Mouse (Mus musculus): Measurements from ENCODE around the gene Tspan15.

Gene Tspan15

DNA sequence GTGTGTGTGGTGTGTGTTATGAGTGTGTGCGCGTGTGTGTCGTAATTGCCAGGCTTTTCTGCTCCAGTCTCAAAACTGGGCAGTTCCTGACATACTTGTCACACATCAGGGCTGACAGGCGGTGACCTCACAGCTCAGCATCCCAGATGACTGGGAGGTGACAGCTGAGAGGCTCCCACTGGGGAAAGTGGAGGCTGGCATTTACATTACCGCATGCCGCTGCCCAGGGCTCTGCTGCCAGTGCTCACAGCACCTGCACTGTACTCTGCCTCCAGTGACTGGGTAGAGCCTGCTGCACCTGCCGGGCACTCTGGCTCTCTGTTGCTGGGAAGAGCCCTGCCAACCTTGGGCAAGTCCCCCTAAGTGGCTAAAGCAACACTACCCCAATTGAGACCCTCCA is 40.2 kb downstream of the Tspan15 start:
- no peak for DNase-seq (ENCODE audit: low spot score in 2 of 2)

DNA sequence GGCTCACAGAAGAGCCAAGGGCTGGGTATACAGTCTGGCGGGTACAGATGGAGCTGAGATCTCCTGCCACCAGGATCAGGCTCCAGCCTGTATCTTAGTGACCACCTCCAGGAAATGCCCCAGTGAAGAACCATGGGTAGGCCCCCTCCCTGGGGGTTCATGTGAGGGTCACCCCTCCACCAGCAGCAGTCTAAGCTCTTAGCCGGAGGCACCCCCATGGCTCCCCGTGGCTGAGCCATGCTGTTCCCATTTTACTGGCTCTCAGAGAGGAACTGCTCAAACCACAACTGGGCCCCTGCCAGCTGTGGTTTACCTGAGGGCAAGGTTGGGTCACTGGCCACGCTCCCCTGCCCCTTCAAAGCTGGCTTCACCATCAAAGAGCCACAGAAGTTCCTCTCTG is 41.1 kb downstream of the Tspan15 start:
- peak; percentile 80 to 81 for DNase-seq (ENCODE audit: low spot score in 2 of 2)

DNA sequence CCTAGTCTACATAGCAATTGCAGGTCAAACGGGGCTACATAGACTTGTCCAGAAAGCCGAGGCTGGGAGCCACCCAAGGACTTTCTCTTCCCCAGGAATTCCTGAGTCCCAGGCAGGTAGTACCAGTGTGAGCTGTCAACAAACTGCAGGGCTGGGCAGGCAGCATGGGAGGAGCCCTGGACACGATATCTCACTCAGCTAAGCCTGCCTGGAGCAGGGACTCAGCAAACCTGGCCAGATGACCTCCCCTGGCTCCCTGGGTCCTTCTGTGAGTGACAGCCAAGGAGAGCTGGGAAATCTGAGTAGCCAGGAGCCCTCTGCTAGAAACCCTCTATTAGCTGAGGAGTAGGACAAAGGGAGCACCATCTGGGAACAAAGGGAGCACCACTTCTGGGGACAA is 41.7 kb downstream of the Tspan15 start:
- DNase-seq (ENCODE audit: low spot score in 2 of 2): no peak

DNA sequence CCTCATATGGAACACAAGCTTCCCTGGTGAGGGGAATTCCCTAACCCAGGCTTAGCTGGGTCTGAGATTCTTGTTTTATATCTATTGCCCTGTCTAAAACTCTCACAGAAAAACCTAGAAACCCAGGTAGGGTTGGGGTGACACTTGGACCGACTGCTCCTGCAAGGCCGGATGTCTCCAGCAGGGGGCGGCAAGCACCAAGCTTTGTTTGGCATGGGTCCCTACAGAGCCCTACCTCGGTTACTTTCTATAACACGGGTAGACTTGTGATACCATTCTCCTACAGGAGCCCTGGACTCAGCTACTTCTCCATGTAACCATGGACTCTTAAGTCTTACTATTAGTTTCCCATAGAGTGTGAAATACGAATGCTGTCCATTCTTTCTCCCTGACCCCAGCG is 44.2 kb downstream of the Tspan15 start:
- peak; percentile 63 to 76 for DNase-seq (ENCODE audit: low spot score in 2 of 2)

DNA sequence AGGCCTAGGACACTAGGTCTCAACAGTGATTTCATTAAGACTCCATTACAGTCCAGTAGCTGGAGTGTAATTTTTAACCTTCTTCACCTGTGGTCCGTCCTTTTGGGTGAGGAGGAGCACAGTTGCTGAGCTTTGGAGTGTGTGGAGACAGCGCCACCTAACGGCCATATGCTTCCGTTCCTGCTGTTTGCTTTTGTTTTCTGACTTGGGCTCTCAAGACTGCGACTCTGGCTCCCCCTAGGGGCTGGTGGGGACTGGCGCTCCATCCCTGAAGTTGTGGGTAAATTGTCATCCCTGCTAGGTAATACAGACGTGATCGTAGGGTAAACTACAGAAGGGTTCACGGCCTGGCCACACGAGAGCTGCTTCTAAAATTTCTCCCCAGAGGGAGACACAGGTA is 48.0 kb downstream of the Tspan15 start:
- DNase-seq (ENCODE audit: low spot score in 2 of 2): peak; percentile 84 to 88

DNA sequence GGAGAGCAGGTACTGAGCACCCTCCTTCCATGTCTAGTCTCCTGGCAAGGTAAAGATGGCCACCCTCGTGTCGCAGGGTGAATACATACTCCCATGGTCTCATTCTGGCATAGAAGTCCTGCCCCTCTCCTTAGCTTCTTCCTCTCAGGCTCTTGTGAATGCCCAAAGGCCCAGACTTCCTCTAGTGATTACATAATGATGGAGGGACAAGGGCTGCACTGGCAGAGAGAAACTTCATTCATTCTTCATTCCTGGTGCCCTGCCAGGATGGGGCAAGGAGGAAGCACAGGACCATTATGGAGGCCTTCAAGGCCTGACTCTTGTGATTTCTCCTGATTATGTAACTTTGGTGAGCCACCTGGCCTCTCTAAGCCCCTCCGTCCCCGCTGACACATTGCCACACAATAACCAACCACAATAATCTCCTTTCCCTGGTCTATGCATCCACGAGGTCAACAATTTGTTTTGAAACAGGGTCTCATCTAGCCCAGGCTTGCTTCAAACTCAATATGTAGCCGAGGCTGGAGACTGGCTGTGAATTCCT is 48.5 kb downstream of the Tspan15 start:
- DNase-seq (ENCODE audit: low spot score in 2 of 2): no peak

DNA sequence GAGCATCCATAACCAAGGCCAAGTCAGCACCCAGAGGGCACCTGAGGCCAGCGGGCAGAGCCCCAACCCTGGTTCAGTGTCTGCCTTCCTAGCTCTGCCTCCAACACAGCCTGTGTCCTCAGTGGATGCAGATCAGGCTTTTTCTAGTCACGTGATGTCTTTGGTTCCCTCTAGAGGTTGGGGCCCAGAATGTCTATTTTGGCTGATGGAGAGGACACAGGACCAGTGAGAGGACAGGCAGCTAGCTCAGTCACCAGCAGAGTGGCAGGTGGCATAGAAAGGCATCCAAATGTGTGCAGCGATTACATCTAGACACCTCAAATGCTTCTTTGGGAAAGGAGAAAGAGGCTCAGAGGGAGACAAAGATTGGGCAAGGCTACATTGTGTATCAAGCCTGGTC is 49.4 kb downstream of the Tspan15 start:
- DNase-seq (ENCODE audit: low spot score in 2 of 2): no peak

DNA sequence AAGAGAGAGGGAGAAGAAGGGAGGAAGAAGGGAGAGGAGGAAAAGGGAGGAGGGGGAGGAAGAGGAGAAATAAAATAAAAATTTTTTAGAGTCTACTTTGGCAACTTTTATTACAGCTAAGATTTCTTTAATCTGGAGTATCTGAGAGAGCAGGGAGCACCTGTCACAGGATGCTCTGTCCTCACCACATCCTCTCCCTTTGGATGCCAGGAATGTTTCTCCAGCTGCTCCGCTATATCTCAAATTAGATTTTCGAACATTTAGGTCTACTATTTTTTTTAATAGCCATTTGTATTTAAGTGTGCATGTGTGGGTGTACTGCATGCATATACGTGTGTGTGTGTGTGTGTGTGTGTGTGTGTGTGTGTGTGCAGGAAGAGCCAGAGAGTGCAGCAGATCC is 51.1 kb downstream of the Tspan15 start:
- DNase-seq (ENCODE audit: low spot score in 2 of 2): no peak

DNA sequence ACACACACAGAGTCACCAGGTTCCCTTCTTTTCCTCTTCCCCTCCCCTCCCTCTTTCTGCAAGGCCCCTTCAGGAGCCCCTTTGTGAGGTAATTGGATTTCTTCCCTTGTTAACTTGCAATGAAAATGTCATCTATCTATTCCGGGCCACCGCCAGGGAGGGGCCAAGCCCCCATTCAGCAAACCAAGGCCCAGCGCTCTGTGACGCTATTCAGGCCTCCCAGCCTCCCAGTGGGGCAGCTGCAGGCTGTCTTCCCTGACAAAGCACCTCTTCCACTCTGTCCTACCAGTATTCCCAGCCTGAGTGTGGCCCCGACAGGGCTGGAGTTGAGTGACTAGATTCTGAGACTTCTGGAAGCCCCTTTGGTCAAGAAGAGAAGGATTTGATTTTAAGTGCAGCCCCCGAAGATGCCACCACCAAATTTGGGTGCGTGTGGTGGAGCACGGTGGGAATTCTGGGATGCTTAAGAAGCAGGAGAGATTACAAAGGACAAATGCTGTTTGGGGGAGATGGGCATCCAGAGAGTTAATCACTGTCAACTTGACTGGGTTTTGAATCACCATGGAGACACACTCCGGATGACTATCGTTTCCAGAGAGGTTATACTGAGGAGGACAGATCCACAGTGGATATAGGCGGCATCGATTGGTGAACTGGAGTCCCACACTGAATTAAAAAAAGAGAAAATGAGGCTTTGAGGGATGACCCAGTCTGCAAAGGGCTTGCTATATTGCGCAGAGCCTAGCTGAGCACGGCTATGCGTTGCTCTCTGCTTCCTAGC is 56.3 kb downstream of the Tspan15 start:
- no peak for DNase-seq (ENCODE audit: low spot score in 2 of 2)

DNA sequence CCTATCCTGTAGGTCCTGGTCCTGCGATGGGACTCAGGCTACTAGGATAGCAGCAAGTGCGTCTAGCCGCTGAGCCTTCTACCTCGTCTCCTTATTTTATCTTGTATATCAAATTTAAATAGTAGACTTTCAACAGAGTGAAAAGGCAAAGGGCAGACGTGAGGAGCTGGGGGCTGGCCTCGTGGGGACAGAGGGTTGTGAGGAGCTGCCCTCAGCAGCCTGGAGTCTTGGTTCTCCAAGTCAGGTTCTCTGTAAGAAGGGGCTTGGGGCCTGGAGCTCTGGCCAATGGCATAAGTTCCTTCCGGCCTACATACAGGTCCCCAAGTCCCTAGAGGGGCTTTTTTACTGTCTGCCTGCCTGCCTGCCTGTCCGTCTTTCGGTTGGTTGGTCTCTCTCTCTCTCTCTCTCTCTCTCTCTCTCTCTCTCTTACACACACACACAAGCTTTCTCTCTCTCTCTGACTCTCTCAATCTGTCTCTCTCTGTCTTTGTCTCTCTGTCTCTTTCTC is 57.1 kb downstream of the Tspan15 start:
- DNase-seq (ENCODE audit: low spot score in 2 of 2): no peak

DNA sequence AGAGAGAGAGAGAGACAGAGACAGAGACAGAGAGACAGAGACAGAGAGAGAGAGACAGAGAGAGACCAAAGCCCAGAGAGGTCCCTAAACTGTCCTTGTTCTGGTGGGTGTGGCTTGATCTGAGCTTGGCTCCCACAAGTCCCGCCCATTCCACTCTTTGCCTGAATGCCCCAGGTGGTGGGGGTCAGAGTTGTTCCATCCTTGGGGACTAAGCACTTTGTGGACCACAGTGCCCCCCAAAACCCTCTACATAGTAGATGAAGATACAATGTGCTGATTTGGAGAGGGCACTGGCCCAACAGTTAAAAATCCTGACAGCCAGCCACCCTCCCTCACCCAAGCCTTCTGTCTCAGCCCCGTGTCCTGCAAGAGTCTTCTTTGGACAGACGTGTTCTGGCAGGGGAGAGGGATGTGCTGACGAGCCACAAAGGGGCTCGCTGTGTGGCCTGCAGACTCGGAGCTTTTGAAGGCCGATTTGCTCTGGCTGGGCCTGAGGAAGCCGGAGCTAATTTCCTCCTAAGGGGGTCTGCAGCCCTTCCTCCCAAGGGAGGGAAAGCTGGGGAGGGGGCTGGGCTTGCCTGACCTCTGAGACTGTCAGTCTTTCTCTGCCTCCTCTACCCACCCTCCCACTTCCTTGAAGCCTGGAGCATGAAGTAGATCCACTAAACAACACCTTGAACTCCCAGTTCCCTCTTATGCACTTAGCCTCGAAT is 58.1 kb downstream of the Tspan15 start:
- DNase-seq (ENCODE audit: low spot score in 2 of 2): no peak

DNA sequence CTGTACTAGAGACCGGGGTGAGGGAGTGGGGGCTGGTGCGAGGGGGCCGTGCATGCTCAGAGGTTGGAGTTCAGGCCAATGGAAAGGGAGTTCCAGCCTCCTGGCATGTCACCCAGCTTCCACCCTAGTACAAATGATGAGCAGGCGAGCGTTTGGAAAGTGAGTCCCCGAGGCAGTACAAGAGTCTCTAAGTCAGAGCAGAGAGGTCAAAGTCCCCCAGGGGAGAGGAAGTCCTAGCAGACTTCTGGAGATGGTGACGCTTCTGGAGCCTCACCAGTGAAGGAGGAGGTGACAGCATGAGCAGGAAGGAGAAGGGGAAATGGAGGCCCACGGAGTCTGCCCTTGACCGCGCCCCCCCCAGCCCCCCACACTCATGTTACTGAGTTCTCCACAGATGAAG is 68.6 kb downstream of the Tspan15 start:
- peak; percentile 29 to 31 for DNase-seq (ENCODE audit: low spot score in 2 of 2)

DNA sequence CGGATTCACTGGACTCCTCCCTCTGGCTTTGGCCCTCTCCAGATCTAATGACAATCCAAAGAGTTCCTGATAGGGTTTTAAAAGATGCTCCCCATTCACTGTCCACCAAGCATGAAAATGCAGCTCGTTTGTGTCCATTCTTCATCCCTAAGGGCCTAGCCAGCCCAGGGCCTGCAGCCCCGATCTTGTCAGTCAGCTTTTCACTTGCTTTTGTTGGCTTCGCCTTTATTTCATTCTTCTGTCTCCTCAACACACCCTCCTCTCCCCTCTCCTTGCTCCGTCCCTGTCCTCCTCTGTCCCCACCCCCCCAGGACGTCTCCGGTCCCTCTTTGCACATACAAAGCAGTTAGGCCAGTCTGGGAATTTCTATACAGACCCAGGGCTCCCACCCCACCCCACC is 81.1 kb downstream of the Tspan15 start:
- DNase-seq (ENCODE audit: low spot score in 2 of 2): no peak

DNA sequence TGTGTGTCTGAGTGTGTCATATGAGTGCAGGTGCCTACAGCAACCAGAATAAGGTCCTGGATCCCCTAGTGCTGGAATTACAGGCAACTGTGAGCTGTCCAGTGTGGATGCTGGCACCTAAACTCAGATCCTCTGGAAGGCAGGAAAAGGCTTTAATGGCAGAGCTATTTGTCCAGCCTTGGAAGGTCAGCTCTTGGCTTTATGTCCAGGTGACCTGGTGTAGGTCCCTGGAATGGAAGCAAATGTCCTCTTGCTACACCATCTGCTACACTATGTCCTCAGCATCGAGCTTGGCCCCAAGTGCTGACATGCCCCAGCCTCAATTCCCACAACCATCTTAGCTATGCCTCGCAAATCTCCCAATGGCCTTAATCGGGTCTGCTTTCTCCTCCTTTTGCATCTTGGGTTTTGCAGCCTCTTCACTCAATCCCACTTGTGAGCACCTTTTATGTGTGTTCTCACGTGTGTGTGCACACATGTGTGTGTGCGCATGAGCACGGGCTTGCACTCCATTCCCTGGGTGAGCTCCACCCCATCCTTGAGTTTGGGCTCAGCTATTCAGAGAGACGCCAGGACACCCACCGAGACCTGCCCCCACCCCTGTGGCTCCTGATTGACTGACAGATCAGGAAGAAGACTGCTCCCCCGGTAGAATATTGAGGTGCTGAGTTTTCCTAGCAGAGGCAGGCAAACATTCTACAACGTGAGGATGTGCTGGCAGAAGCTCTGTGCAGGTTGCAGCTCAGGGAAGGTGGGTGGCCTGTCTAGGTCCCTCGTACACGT is 83.4 kb downstream of the Tspan15 start:
- DNase-seq (ENCODE audit: low spot score in 2 of 2): no peak

DNA sequence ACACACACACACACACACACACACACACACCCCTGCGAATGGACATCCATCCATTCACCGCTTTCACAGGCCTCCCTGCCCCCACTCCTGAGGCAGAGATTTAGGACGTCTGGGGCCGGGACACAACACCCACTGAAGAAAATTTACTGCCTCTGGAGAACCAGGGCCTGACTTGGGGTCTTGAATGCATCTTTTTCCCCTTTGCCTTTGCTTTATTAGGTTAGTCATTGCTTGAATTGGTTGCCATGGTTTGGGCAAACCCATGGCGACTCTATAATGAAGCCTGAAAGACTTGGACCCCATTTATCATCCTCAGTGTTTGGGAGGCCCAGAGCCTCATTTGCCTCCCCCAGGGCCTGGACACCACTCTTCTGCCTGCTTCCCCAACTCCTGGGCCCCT is 85.1 kb downstream of the Tspan15 start:
- DNase-seq (ENCODE audit: low spot score in 2 of 2): no peak

DNA sequence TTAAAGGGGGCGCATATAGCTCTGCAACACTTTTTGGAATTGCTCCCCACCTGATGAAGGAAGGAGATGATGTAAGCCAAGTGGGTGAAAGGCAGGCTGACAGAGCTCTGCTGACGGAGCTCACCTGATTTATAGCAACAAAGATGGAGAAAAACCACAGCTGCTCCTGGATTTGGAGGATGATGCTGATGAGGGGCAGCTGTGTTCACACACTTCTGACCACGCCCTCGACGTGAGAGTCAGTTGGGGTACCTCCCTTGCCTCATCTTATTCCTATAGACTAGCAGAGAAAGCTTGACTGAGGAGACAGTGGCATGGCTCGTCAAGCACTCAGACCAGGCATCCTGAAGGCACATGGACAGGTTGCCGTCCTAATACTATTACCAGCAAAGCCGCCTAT is 87.2 kb downstream of the Tspan15 start, which contains the start of gene Fam241b:
TSS of gene Fam241b (minus strand) at position 101 of the 400 bp plus-strand sequence.
- no peak for DNase-seq (ENCODE audit: low spot score in 2 of 2)

DNA sequence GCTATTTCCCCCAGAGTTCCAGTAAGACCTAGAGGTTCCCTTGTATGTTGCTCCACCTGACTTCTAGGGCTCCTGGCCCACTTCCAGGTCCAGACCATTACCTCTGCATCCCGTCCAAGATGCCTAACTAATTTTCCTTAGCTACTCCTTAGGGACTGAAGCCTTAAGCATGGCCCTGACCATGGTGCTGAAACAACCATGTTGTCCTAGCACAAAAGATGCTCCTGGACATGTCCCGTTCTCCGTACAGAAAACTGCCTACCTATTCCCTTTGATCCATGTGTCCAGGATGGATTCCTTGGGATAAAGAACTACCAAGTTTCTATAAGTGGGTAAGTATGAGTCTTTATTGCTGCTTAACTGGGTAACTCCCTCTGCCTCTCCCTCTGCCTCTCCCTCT is 93.0 kb downstream of the Tspan15 start:
- DNase-seq (ENCODE audit: low spot score in 2 of 2): no peak

DNA sequence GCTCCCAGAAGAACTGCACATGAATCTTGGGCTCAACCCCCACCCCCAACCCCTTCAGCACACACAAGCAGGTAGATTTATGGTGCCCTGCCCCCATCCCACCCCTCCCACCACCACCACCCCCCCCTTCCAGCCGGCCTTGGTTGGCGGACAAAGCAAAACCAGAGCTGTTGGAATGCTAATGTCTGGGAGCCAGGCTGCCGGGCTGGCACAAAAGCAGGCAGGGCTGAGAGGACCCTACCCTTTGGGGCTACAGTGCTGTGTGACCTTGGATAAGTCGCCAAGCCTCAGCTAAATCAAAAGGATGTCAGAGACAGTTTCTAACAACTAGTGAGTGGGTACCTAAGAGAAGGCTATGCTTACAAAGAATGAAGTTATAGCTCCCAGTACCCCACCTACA is 93.9 kb downstream of the Tspan15 start:
- no peak for DNase-seq (ENCODE audit: low spot score in 2 of 2)

DNA sequence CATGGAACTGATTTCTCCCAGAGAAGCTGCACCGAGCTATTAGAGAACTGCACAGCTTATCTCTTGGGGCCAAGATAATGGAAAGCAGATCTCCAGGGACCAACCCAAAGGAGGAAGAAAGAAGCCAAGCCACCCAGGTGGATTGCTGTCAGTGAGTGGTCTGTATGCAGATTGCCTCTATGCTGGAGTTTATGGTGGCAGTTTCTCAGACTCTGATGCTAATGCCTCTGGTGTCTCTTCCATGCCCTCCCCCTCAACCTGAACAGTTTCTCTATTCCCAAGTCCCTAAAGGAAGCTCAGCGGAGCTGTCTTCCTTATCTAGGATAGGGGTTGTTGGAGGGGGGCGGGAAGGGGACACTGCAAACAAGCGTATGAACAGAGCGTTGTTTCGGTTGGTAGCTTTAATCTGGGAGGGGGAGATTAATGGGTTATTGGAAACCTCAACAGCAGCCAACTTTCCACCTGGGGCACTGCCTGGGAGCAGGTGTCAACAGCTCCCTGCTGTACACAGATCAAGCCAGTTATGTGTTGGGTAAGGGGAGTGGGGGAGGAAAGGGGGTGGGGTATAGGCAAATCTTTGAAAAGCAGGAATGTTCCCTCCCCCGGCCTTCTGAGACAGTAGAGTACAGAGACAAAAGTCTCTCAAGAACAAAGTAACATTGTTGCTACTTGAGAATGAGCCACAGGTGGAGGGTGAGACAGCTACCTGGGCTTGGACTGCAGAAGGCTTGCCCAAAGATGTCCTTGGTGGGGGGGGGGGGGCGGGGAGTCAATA is 95.2 kb downstream of the Tspan15 start:
- no peak for DNase-seq (ENCODE audit: low spot score in 2 of 2)
